Mouse (Mus musculus): ENCODE measurements at regions not wholly inside any gene's neighbourhood (a gene's known extent, or its start where the extent isn't known, plus 50 kb on each side); places are given as distances from the start of the nearest gene placed in this dataset.

- no peak for DNase-seq
Observed at GRCm38 (mm10) chr13:28898900-28899299, 54.6 kb downstream of the Sox4 start.

- no peak for DNase-seq
Observed at GRCm38 (mm10) chr13:28892896-28893295, 60.6 kb downstream of the Sox4 start.

DNA sequence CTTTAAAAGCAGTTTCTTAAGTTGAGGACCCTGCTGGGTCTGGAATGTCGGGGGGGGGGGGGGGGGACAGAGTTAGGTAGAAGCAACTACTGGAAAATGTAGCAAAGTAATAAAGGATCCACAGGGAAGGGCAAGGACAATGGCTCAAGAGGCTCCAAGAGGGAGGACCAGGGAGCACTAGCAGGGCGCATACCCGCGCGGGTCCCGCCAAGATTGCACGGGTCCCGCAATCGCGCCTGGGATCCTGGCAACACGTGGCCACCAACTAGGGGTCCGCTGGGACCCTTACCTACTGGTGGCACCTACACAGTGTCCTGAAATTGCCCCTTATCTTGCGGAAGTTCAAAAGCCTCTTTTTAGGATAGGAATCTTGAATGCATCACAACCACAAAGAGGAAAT, 66.4 kb downstream of the Sox4 start:
- DNase-seq, result peak; percentile 36

- peak; percentile 49 for DNase-seq
Observed at GRCm38 (mm10) chr13:28886691-28887090, 66.8 kb downstream of the Sox4 start.

- DNase-seq, result peak; percentile 76
Observed at GRCm38 (mm10) chr13:28885083-28886037, 68.2 kb downstream of the Sox4 start.

- DNase-seq, result peak; percentile 79
Observed at GRCm38 (mm10) chr13:28884191-28884820, 69.2 kb downstream of the Sox4 start.

DNA sequence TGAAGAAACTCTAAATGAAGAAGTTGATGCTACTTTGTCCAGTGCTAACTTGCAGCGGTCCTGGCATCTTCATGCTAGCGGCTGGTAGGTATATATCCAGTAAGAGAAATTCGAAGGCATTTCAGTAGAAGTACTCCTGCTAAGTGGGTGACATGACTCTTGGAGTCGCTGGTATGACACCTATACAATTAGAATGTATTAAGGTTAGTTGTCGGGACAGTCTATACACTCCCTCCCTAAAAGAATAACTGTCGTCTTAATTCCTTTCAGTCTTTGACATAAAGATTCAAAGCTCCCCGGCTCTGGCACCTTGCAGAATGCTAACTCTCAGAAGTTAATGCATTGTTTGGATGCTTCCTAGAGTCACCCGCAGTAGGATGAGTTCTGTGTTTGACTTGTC, 70.1 kb downstream of the Sox4 start:
- DNase-seq, result peak; percentile 33

- no peak for DNase-seq
Observed at GRCm38 (mm10) chr13:28880888-28881287, 72.6 kb downstream of the Sox4 start.

DNA sequence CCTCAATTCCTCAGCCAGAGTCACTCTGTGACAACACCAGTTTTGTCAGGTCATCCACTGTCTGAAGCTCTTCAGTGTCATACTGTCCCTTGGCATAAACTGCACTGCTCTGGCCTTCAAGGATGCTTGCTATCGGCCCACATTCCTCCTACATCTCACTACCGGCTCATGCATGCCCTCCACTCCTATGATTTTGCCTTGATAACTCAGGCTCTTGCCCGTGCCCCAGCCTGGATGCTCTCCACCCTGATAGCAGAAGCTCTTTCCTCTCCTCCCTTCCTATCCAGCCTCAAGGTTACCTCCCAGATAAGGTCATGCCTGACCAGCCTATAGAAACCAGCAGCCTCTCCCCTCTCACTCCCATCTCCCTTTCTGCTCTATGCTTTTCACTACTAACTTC, 74.8 kb downstream of the Sox4 start:
- DNase-seq, result no peak

- DNase-seq, result no peak
Observed at GRCm38 (mm10) chr13:28876771-28877170, 76.7 kb downstream of the Sox4 start.

- DNase-seq, result no peak
Observed at GRCm38 (mm10) chr13:28870681-28871080, 82.8 kb downstream of the Sox4 start.

DNA sequence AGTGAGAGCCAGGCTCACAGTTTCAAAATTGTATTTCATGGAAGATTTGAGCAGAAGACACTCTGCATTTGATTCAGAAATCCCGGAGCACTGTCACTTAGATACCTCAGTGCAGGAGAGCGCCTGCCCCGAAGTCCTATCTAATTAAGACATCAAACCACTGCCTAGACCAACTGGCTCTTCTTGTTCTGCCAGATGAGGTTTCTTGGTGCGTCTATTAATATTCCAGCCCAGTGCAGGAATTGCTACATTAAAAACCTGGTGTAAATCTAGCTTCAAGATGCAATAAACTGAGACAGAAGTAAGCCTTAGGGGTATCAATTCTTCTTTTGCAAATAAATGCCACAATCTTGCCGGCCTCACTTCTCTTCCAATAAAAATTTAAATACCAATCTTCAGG, 86.3 kb downstream of the Sox4 start:
- no peak for DNase-seq

DNA sequence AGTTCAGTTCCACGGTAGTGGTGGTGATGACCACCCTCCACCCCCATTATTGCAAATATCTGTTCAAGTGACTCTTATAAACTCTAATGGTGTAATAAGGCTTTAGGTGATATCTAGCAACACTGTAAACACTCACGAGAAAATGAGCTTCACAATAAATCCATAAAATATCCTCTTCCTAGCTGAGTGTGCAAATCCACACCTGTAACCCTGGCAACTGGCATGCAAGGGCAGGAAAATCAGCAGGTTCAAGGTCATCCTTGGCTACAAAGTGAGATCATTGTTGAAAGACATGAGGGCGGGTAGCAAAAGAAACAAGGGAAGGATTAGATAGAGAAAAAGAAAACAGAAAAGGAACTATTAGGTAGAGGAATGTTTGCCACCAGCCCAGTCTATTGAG, 86.8 kb downstream of the Sox4 start:
- DNase-seq, result no peak

- DNase-seq, result no peak
Observed at GRCm38 (mm10) chr13:28860601-28861000, 92.9 kb downstream of the Sox4 start.

GRCm38 (mm10) chr13:28859829-28860427, 93.6 kb downstream of the Sox4 start:
- DNase-seq, result peak; percentile 30

DNA sequence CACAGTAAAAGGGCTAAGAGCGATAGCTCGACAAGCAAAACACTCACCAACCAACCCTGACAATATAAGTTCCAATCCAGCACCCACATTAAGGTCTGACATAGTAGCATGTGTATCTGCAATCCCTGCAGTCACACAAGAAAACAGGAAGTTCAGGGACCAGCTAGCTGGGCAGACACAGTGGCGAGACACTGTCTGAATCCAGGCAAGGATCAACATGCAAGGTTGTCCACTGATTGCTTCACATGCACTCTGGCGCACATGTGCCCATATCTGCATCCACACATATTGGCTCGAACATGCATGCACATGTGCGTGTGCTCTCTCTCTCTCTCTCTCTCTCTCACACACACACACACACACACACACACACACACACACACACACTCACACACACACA, 95.5 kb downstream of the Sox4 start:
- no peak for DNase-seq

DNA sequence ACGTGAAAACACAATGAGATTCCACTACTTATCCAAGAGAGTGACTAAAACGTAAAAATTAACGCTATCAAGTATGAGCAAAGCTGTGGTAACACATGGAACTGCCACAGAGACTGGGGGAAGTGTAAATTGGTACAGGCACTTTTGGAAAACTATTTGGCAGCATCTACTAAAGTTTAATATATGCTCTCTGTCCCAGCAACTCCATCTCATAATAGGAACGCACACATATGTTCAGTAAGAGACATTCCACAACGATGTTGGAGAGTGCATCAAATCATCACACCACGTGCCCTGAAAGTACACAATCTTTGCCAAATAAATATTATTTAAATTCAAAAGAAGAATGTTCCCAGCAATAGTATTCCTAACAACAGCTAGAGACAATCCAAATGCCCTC, 96.3 kb downstream of the Sox4 start:
- no peak for DNase-seq

DNA sequence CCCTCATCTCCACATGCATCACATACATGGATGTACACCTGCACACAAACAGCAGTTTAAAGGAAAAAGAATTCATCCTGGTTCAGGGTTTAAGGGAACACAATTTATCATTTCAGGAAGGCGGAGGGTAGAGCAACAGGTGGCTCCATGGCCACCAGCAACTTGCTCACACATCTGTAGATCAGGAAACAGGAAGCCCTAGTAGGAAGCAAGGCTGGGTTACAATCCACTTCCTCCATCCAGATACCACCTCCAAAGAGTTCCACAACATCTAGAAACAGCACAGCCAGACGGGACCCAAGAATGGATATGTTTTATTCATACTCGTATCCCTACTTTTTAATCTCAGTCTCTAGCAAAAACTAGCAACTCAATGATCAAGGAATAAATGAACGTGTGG, 97.0 kb downstream of the Sox4 start:
- DNase-seq, result no peak

DNA sequence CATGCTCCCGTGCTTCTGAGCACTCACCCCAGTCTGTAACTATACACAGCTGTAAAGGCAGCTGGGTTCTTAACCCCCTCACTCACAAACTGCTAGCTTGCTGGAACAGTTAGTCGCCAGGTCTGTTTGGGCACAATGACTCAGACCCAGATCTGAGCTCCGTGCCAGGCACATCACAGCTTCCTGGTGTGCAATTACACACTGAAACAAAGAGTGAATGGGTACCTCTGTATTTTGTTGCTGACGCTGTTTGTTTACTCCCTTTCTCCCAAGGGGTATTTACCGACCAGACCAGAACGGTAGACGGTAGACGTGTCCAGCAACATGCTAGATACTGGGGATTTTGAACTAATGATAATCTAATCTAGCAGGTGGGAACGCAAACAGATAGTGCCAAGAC, 99.3 kb downstream of the Sox4 start:
- no peak for DNase-seq

GRCm38 (mm10) chr13:28848305-28848704, 105.2 kb downstream of the Sox4 start:
- no peak for DNase-seq

GRCm38 (mm10) chr13:28847478-28847877, 106.0 kb downstream of the Sox4 start:
- DNase-seq, result no peak

- peak; percentile 47 for DNase-seq
Observed at GRCm38 (mm10) chr13:28844495-28844894, 109.0 kb downstream of the Sox4 start.

GRCm38 (mm10) chr13:28842811-28843210, 110.7 kb downstream of the Sox4 start:
- no peak for DNase-seq

DNA sequence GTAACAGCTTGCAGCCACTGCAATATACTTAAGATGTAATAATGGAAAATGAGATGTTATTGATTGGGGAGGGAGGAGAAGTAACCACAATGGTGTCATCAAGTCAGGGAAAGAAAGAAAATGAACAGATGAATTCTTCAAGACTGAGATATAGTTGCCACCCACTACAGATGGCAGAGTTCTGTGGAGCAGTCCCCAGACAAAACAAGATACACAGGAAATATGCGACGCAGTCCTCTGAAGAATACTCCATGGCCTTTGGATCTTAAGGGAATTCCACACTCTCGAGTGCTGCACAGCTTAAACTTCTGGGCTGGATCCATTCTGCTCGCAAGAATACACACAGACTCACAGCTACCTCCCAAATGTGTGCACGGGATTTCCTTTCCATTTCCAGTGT, 113.4 kb downstream of the Sox4 start:
- DNase-seq, result no peak
